Mouse (Mus musculus) embryonic facial prominence, embryonic 12.5 days (tissue): ENCODE measurements around the gene Slc9a3r2. TPM values are rescaled to one million over a fixed set of nuclear protein-coding genes. Genes with fewer than 3 reads are reported as not detected.
A peak's percentile ranks its signal among the peaks of the same experiment; 100 is the strongest.

Experiments
- ATAC-seq: fragments of 200-750 bp; cut with Nextera tagmentation; 2 replicates; pipeline ENCODE4 v1.8.0; 2017; ENCODE audit not compliant: insufficient number of reproducible peaks, insufficient read depth, low FRiP score, low TSS enrichment
- H3K27ac ChIP-seq: fragments of 300-500 bp; sonication (generic); 2 replicates; pipeline ENCODE4 v1.5.1; 2016; ENCODE audit warnings: mild to moderate bottlenecking
- H3K27me3 ChIP-seq: fragments of 300-500 bp; sonication (generic); 2 replicates; pipeline ENCODE4 v1.6.1; 2016; ENCODE audit warnings: mild to moderate bottlenecking, moderate library complexity
- H3K36me3 ChIP-seq: fragments of 300-500 bp; sonication (generic); 2 replicates; pipeline ENCODE4 v1.6.1; 2016; ENCODE audit warnings: mild to moderate bottlenecking
- H3K4me1 ChIP-seq: fragments of 300-500 bp; sonication (generic); 2 replicates; pipeline ENCODE4 v1.6.1; 2016
- H3K4me2 ChIP-seq: fragments of 300-500 bp; sonication (generic); replicated peaks from 2 replicates; pipeline ENCODE4 v1.6.1; 2016; ENCODE audit warnings: mild to moderate bottlenecking, moderate library complexity
- H3K4me3 ChIP-seq: fragments of 300-500 bp; sonication (generic); 2 replicates; pipeline ENCODE4 v1.5.1; 2016; ENCODE audit warnings: mild to moderate bottlenecking
- H3K9ac ChIP-seq: fragments of 300-500 bp; sonication (generic); 2 replicates; pipeline ENCODE4 v1.6.1; 2016; ENCODE audit warnings: mild to moderate bottlenecking, moderate library complexity
- H3K9me3 ChIP-seq: fragments of 300-500 bp; sonication (generic); 2 replicates; pipeline ENCODE4 v1.6.1; 2016; ENCODE audit warnings: mild to moderate bottlenecking, moderate library complexity
- WGBS: fragments of 180-500 bp; shearing (Covaris S2); methylation state at CpG from one replicate; pipeline ENCODE4 v1.1.7; 2016; 5-methylcytosine and 5-hydroxymethylcytosine counted together
- polyA plus RNA-seq: library from polyadenylated mRNA; unstranded; fragments of >200 nt; fragmentation: Nextera tagmentation; extraction: Ambion mirVana; gene quantifications from 2 replicates; pipeline ENCODE4 v1.2.1, GENCODE M21; 2016

The Slc9a3r2 gene
- polyA plus RNA-seq, 1 experiment from 2014 or later, result 59.6 TPM

GRCm38 (mm10) chr17:24644875-24645721 lies 5.0 kb downstream of the Slc9a3r2 start:
- Histone ChIP-seq H3K9ac (peak overlapping the region; percentile 42), H3K4me3 (no peak overlapping the region), H3K4me1 (peaks cover 41% of the 10 kb centered on the region), H3K9me3 (no peaks in the 10 kb centered on the region), H3K27ac (peak overlapping the region; percentile 84), H3K27me3 (no peaks in the 10 kb centered on the region), H3K36me3 (peaks cover 15% of the 10 kb centered on the region; the same call in 1 of the 2 replicates), H3K4me2 (no peak overlapping the region; the same call in 1 of the 2 replicates)
- WGBS, result 74% methylated on average over 9 of the region's 9 CpGs
- no peak for ATAC-seq

- Histone ChIP-seq H3K27ac (peak overlapping the region; percentile 84), H3K9ac (peak overlapping the region; percentile 42), H3K9me3 (no peaks in the 10 kb centered on the region), H3K4me3 (no peak overlapping the region), H3K4me2 (no peak overlapping the region; the same call in 1 of the 2 replicates), H3K4me1 (peaks cover 46% of the 10 kb centered on the region), H3K36me3 (peaks cover 15% of the 10 kb centered on the region; the same call in 1 of the 2 replicates), H3K27me3 (no peaks in the 10 kb centered on the region)
- ATAC-seq, result no peak
- 25% methylated on average over 7 of the region's 7 CpGs for WGBS
Measured at GRCm38 (mm10) chr17:24644030-24644715, 6.0 kb downstream of the Slc9a3r2 start.

DNA sequence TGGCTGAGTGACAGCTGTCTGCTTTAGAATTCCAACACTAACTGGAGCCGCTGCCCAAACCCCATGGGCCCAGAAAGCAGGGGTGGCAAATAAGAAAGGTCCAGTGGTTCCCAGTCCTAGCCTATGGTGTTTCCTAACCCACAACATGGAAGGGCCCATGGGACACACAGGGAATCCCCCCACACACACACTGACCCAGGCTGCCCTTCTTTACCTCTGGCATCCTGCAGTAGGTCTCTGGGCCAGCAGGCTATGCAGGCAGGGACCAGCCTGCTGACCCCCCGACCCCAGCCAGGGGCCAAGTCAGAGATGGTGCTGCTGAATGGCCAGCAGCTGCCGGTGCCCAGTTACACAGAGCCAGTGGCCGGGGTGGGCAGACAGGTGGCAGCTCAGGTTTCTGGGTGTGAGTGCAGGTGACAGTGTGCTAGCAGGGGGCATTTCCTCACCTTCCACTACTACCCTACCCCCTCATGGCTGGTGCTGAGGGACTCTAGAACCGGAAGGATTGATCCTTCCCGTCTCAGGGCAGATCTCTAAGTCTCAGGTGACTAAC lies 7.3 kb downstream of the Slc9a3r2 start:
- H3K9ac ChIP-seq, result no peak overlapping the region
- peaks cover 50% of the 10 kb centered on the region for H3K4me1 ChIP-seq
- no peak for ATAC-seq
- H3K9me3 ChIP-seq, result no peaks in the 10 kb centered on the region
- no peak overlapping the region for H3K27ac ChIP-seq
- no peak overlapping the region for H3K4me2 ChIP-seq
- no peak overlapping the region for H3K4me3 ChIP-seq
- peaks cover 15% of the 10 kb centered on the region; the same call in 1 of the 2 replicates for H3K36me3 ChIP-seq
- 44% methylated on average over 6 of the region's 6 CpGs for WGBS
- H3K27me3 ChIP-seq, result no peaks in the 10 kb centered on the region

DNA sequence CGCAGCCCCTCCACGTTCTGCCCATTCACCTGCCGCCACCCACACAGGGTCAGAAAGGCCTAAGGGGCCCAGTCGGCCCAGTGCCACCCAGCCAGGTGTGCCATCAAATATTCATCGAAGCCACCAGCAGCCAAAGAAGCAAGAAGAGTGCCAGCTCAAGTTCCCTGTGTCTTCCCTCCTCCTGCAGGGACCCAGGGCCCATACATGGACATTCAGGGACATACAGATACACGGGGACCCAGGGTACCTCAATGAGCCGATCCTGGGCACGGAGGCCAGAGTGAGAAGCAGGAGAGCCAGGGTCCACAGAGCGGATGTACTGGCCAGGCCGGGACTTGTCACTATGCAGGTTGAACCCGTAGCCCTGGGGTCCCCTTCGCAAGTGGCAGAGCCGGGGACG lies 8.2 kb downstream of the Slc9a3r2 start:
- peaks cover 43% of the 10 kb centered on the region for H3K4me1 ChIP-seq
- WGBS, result 92% methylated on average over 14 of the region's 14 CpGs
- peaks cover 15% of the 10 kb centered on the region; the same call in 1 of the 2 replicates for H3K36me3 ChIP-seq
- H3K27me3 ChIP-seq, result no peaks in the 10 kb centered on the region
- H3K9ac ChIP-seq, result no peak overlapping the region
- no peaks in the 10 kb centered on the region for H3K9me3 ChIP-seq
- no peak for ATAC-seq
- H3K4me2 ChIP-seq, result no peak overlapping the region
- H3K27ac ChIP-seq, result no peak overlapping the region
- no peak overlapping the region for H3K4me3 ChIP-seq

GRCm38 (mm10) chr17:24640581-24640980 lies 9.5 kb downstream of the Slc9a3r2 start:
- Histone ChIP-seq H3K36me3 (peaks cover 15% of the 10 kb centered on the region; the same call in 1 of the 2 replicates), H3K27me3 (no peaks in the 10 kb centered on the region), H3K9ac (no peak overlapping the region), H3K27ac (peak overlapping the region; percentile 98), H3K4me2 (no peak overlapping the region), H3K4me1 (peaks cover 43% of the 10 kb centered on the region), H3K9me3 (no peaks in the 10 kb centered on the region), H3K4me3 (no peak overlapping the region)
- ATAC-seq, result no peak
- 97% methylated on average over 15 of the region's 15 CpGs for WGBS

DNA sequence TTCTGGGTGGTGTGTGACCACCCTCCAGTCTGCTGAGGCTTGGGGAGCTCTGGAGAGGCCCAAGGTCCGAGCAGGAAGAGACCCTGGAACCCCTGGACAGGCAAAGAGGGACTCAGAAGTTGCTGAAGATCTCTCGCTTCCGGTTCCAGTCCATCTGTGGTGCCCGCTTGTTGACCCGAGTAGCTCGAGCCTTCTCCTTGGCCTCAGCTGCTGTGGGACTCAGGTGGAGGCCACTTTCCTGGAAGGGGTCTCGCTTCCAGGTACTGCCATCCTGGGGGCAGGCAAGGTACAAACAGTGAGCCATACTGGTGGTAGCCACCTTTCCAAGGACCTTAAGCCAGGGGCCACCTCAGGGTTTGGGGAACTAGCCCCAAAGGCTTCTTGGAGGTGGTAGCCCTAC lies 10.0 kb downstream of the Slc9a3r2 start:
- H3K9ac ChIP-seq, result peak overlapping the region; percentile 21; the same call in 1 of the 2 replicates
- H3K36me3 ChIP-seq, result peaks cover 20% of the 10 kb centered on the region; the same call in 1 of the 2 replicates
- 83% methylated on average over 7 of the region's 7 CpGs for WGBS
- no peaks in the 10 kb centered on the region for H3K27me3 ChIP-seq
- no peaks in the 10 kb centered on the region for H3K9me3 ChIP-seq
- peaks cover 41% of the 10 kb centered on the region for H3K4me1 ChIP-seq
- no peak overlapping the region for H3K4me3 ChIP-seq
- H3K27ac ChIP-seq, result peak overlapping the region; percentile 98
- ATAC-seq, result no peak
- H3K4me2 ChIP-seq, result peak overlapping the region; percentile 23; the same call in 1 of the 2 replicates

- ATAC-seq, result peak; percentile 47
- Histone ChIP-seq H3K4me2 (peak overlapping the region; percentile 23), H3K36me3 (peaks cover 21% of the 10 kb centered on the region; the same call in 1 of the 2 replicates), H3K9ac (peak overlapping the region; percentile 21; the same call in 1 of the 2 replicates), H3K4me3 (no peak overlapping the region), H3K9me3 (no peaks in the 10 kb centered on the region), H3K4me1 (peaks cover 36% of the 10 kb centered on the region), H3K27me3 (no peaks in the 10 kb centered on the region), H3K27ac (peak overlapping the region; percentile 98)
- 21% methylated on average over 5 of the region's 5 CpGs for WGBS
Measured at GRCm38 (mm10) chr17:24639571-24639988, 10.5 kb downstream of the Slc9a3r2 start.

- peaks cover 28% of the 10 kb centered on the region for H3K4me1 ChIP-seq
- no peak overlapping the region for H3K9ac ChIP-seq
- WGBS, result 43% methylated on average over 9 of the region's 9 CpGs
- ATAC-seq, result no peak; the same call in 1 of the 2 replicates
- H3K4me2 ChIP-seq, result peak overlapping the region; percentile 23
- H3K4me3 ChIP-seq, result no peak overlapping the region
- H3K36me3 ChIP-seq, result peaks cover 21% of the 10 kb centered on the region; the same call in 1 of the 2 replicates
- no peaks in the 10 kb centered on the region for H3K27me3 ChIP-seq
- H3K9me3 ChIP-seq, result no peaks in the 10 kb centered on the region
- peak overlapping the region; percentile 98 for H3K27ac ChIP-seq
Measured at GRCm38 (mm10) chr17:24638840-24639239, 11.3 kb downstream of the Slc9a3r2 start.

- Histone ChIP-seq H3K27me3 (no peaks in the 10 kb centered on the region), H3K4me2 (no peak overlapping the region)
- 90% methylated on average over 4 of the region's 4 CpGs for WGBS
Measured at GRCm38 (mm10) chr17:24638214-24638613, 11.9 kb downstream of the Slc9a3r2 start.

GRCm38 (mm10) chr17:24636781-24637481 lies 13.2 kb downstream of the Slc9a3r2 start:
- no peak overlapping the region for H3K4me3 ChIP-seq
- no peak overlapping the region for H3K4me2 ChIP-seq
- no peak overlapping the region for H3K27ac ChIP-seq
- no peak overlapping the region for H3K9ac ChIP-seq
- no peaks in the 10 kb centered on the region for H3K27me3 ChIP-seq
- ATAC-seq, result no peak
- H3K36me3 ChIP-seq, result peaks cover 18% of the 10 kb centered on the region; the same call in 1 of the 2 replicates
- 69% methylated on average over 5 of the region's 5 CpGs for WGBS
- no peaks in the 10 kb centered on the region for H3K9me3 ChIP-seq
- H3K4me1 ChIP-seq, result peaks cover 35% of the 10 kb centered on the region

More at GRCm38 (mm10) chr17:24638214-24638613, 11.9 kb downstream of the Slc9a3r2 start:
- Histone ChIP-seq H3K4me1 (peaks cover 28% of the 10 kb centered on the region), H3K27ac (peak overlapping the region; percentile 98), H3K9me3 (no peaks in the 10 kb centered on the region), H3K9ac (no peak overlapping the region), H3K4me3 (no peak overlapping the region), H3K36me3 (peaks cover 21% of the 10 kb centered on the region; the same call in 1 of the 2 replicates)
- no peak for ATAC-seq

GRCm38 (mm10) chr17:24635694-24636093 lies 14.4 kb downstream of the Slc9a3r2 start:
- Histone ChIP-seq H3K36me3 (peaks cover 10% of the 10 kb centered on the region), H3K27me3 (no peaks in the 10 kb centered on the region), H3K4me2 (no peak overlapping the region), H3K4me3 (no peak overlapping the region), H3K9ac (no peak overlapping the region), H3K4me1 (peaks cover 40% of the 10 kb centered on the region), H3K9me3 (no peaks in the 10 kb centered on the region), H3K27ac (no peak overlapping the region)
- WGBS, result 92% methylated on average over 5 of the region's 5 CpGs
- ATAC-seq, result no peak
